Mouse (Mus musculus) lung, embryonic 15.5 days (tissue): Measurements from ENCODE around the gene Tmem52. TPM values are rescaled to one million over a fixed set of nuclear protein-coding genes. Genes with fewer than 3 reads are reported as not detected.

Experiments used
- ATAC-seq: fragments of 200-750 bp; cut with Nextera tagmentation; 2 replicates; pipeline ENCODE4 v1.8.0; 2017; ENCODE audit warnings: moderate number of reproducible peaks, borderline replicate concordance; ENCODE audit not compliant: low FRiP score, low TSS enrichment; ENCODE audit errors: extremely low read depth
- H3K27ac ChIP-seq: fragments of 300-500 bp; sonication (generic); 2 replicates; pipeline ENCODE4 v1.5.1; 2015; ENCODE audit warnings: moderate library complexity, mild to moderate bottlenecking, inconsistent platforms
- H3K27me3 ChIP-seq: fragments of 300-500 bp; sonication (generic); 2 replicates; pipeline ENCODE4 v1.6.1; 2015; ENCODE audit warnings: inconsistent platforms
- H3K36me3 ChIP-seq: fragments of 300-500 bp; sonication (generic); 2 replicates; pipeline ENCODE4 v1.6.1; 2015; ENCODE audit warnings: inconsistent platforms
- H3K4me1 ChIP-seq: fragments of 300-500 bp; sonication (generic); 2 replicates; pipeline ENCODE4 v1.6.1; 2015; ENCODE audit warnings: inconsistent platforms
- H3K4me2 ChIP-seq: fragments of 300-500 bp; sonication (generic); 2 replicates; pipeline ENCODE4 v1.6.1; 2015; ENCODE audit warnings: inconsistent platforms, mild to moderate bottlenecking, moderate library complexity
- H3K4me3 ChIP-seq: fragments of 300-500 bp; sonication (generic); 2 replicates; pipeline ENCODE4 v1.5.1; 2015; ENCODE audit warnings: mild to moderate bottlenecking, inconsistent platforms
- H3K9ac ChIP-seq: fragments of 300-500 bp; sonication (generic); 2 replicates; pipeline ENCODE4 v1.6.1; 2015; ENCODE audit warnings: inconsistent platforms
- H3K9me3 ChIP-seq: fragments of 300-500 bp; sonication (generic); 2 replicates; pipeline ENCODE4 v1.6.1; 2016; ENCODE audit warnings: inconsistent platforms
- WGBS: fragments of 180-500 bp; shearing (Covaris S2); methylation state at CpG from one replicate; pipeline ENCODE4 v1.1.7; 2015; 5-methylcytosine and 5-hydroxymethylcytosine counted together
- polyA plus RNA-seq: library from polyadenylated mRNA; unstranded; fragments of >200 nt; fragmentation: Nextera tagmentation; extraction: Ambion mirVana; gene quantifications from 2 replicates; pipeline ENCODE4 v1.2.1, GENCODE M21; 2015

The Tmem52 gene
- polyA plus RNA-seq, 1 experiment from 2014 or later, result 0.27 TPM

GRCm38 (mm10) chr4:155517948-155518517 lies 49.1 kb downstream of the Tmem52 start:
- H3K4me1 ChIP-seq, result no peaks in the 10 kb centered on the region
- H3K9ac ChIP-seq, result no peak overlapping the region
- no peaks in the 10 kb centered on the region for H3K9me3 ChIP-seq
- no peaks in the 10 kb centered on the region for H3K27me3 ChIP-seq
- ATAC-seq, result no peak
- no peak overlapping the region for H3K4me2 ChIP-seq
- peaks cover 16% of the 10 kb centered on the region; the same call in 1 of the 2 replicates for H3K36me3 ChIP-seq
- no peak overlapping the region for H3K4me3 ChIP-seq
- H3K27ac ChIP-seq, result no peak overlapping the region
- 82% methylated on average over 7 of the region's 7 CpGs for WGBS

Other genes with a start within 250 kb of the Tmem52 start
- 16.1 and 16.9 TPM in 2 replicates for gene Ski, start 246.5 kb upstream of the Tmem52 start, polyA plus RNA-seq
- gene Faap20, start 219.3 kb upstream of the Tmem52 start, polyA plus RNA-seq, result 83.4 and 83.5 TPM in 2 replicates
- 15.8 and 16.8 TPM in 2 replicates for gene Prkcz, start 107.8 kb upstream of the Tmem52 start, polyA plus RNA-seq
- 0.07 TPM in 1 of 2 replicates, not detected in the other for gene Gabrd, start 71.0 kb upstream of the Tmem52 start, polyA plus RNA-seq
- gene Cfap74, start 59.9 kb upstream of the Tmem52 start, polyA plus RNA-seq, result 1.8 and 2.1 TPM in 2 replicates
- gene Gnb1, start 22.2 kb downstream of the Tmem52 start, polyA plus RNA-seq, result 527 and 534 TPM in 2 replicates
- gene Nadk, start 93.3 kb downstream of the Tmem52 start, polyA plus RNA-seq, result 76.3 and 77.6 TPM in 2 replicates
- gene Slc35e2, start 132.3 kb downstream of the Tmem52 start, polyA plus RNA-seq, result 6.4 and 6.5 TPM in 2 replicates
- 50.2 and 53.6 TPM in 2 replicates for gene Cdk11b, start 155.7 kb downstream of the Tmem52 start, polyA plus RNA-seq
- not detected in 2 replicates for gene Gm10563, start 176.3 kb downstream of the Tmem52 start, polyA plus RNA-seq
- gene Mmp23, start 184.3 kb downstream of the Tmem52 start, polyA plus RNA-seq, result 41.7 and 47.8 TPM in 2 replicates
- gene Mib2, start 200.1 kb downstream of the Tmem52 start, polyA plus RNA-seq, result 27.6 and 29.1 TPM in 2 replicates
- 4.3 and 4.9 TPM in 2 replicates for gene Fndc10, start 225.2 kb downstream of the Tmem52 start, polyA plus RNA-seq
- 147 and 150 TPM in 2 replicates for gene Ssu72, start 235.7 kb downstream of the Tmem52 start, polyA plus RNA-seq